Mouse (Mus musculus): ENCODE data around the gene Cbl. TPM values are rescaled to one million over a fixed set of nuclear protein-coding genes. Genes with fewer than 3 reads are reported as not detected.

The Cbl gene
- total RNA-seq, 2 experiments from 2014 or later = 61.7 to 66.5 TPM

DNA sequence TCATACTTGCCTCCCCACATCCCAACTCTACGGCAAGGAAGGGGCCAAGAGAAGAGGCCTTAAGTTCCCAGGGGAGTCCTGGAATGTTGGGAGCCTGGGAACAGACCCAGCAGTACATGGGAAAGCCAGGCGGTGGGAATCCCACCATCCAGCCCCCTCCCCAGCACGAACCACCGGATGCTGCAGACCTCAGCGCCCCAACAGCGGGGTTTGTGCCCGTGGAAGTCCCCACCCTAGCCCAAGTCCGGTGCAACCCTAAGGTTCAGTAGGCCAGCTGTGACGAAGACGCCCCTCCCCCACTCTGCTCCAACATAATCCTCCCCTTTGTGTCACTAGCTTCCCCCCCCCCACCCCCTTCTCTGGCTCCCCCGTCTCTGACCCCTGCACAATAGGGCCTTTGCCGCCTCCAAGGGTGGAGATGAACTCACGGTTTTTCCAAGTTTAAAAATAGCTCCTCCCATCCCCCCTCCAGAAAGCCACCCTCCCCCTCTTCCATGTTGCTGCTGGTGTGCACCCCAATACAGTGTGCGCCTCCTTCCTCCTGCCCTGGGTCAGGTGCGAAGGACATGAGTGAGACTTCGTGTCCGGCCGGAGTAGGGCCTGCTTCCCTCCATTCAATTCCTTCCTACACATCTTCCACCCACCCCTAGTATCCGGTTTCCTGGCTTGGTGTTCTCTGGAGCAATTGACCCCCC lies 103.1 kb downstream of the Cbl start:
- Histone ChIP-seq H3K27ac (peak overlapping the region; percentile 75), H3K4me3 (peak overlapping the region; percentile 29)
- no peak for DNase-seq (ENCODE audit: low spot score in 2 of 2)
- no peak for TF ChIP-seq CTCF (conservative IDR thresholded peaks at IDR 0.05)

DNA sequence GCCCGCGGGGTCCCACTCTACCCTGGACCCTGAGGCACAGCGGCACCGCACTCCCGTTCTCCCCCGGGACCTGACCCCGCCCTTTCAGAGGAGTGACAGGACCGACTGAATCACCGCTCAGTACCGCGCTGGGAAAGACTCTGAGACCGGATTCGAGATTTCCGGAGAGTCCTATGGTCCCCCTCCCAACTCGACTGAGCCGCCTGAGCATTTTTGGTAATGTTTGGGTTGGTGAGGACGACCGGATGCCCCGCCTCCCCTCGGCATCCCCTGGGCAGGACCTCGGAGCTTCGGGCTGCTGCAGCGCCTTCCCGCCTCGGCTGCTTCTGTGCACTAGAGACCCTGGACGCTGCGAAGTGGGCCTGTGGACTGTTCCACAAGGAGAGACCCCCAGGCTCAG lies 103.8 kb downstream of the Cbl start:
- Histone ChIP-seq H3K27ac (peak overlapping the region; percentile 75), H3K4me3 (peak overlapping the region; percentile 29)
- no peak for DNase-seq (ENCODE audit: low spot score in 2 of 2)
- TF ChIP-seq CTCF (conservative IDR thresholded peaks at IDR 0.05) = no peak

DNA sequence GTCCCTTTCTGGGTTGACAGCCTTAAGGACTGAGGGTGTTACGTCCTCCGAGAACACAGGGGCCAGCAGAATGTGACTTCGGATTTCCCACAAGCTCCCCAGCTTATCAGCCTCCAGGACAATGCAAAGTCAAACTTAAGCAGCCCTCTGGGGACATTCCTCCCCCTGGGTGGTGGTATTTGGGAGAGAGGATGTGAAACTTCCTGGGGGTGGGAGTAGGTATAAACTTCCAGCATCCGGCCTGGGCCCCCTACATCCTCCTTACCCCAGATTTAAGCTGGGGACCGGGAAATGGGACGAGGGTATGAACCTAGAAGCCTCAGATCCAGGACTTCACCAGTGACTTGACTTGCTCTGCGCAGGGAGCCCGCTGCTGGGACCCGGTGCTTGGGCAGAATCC lies 104.2 kb downstream of the Cbl start:
- DNase-seq (ENCODE audit: low spot score in 2 of 2) = no peak
- no peak for TF ChIP-seq CTCF (conservative IDR thresholded peaks at IDR 0.05)
- peak overlapping the region; percentile 75 for H3K27ac ChIP-seq
- H3K4me3 ChIP-seq = peak overlapping the region; percentile 29

DNA sequence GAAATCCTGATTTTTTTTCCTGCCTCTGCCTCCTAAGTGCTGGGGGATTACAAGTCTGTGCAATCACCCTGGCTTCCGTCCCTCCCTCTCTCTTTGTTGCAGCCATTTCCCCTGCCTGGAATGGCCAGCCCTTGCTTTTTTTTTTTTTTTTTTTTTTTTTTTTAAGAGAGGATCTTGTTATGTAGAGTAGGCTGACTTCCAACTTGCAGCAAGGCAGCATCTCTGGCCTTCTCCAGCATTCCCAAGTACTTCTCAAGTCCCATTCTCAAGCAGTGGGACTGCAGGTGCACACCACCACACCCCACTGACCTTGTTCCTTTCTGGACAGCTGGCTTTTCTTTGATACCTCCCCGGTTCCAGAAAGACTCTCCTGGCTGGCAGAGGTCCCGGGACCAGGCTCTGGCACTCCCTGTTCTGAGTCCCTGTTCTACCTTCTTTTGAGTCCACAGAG lies 106.5 kb downstream of the Cbl start:
- TF ChIP-seq CTCF (conservative IDR thresholded peaks at IDR 0.05) = no peak
- Histone ChIP-seq H3K4me3 (no peak overlapping the region), H3K27ac (no peak overlapping the region)
- DNase-seq (ENCODE audit: low spot score in 2 of 2) = no peak

DNA sequence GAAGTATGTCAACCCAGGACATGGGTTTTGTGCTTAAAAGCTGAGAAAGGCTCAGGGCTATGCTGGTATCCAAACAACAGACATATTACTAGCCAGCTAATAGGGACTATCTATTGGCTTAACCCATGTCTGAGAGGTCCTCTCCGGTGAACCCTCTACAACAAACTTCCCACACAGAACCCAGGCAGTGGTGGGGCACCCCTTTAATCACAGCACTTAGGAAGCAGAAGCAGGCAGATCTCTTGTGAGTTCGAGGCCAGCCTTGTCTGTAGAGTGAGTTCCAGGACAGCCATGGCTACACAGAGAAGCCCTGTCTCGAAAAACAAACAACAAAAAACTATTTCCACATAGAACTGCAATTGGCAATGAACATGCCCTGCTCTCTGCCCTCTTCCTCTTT lies 107.1 kb downstream of the Cbl start:
- Histone ChIP-seq H3K27ac (peak overlapping the region; percentile 39), H3K4me3 (no peak overlapping the region)
- no peak for TF ChIP-seq CTCF (conservative IDR thresholded peaks at IDR 0.05)
- no peak for DNase-seq (ENCODE audit: low spot score in 2 of 2)

DNA sequence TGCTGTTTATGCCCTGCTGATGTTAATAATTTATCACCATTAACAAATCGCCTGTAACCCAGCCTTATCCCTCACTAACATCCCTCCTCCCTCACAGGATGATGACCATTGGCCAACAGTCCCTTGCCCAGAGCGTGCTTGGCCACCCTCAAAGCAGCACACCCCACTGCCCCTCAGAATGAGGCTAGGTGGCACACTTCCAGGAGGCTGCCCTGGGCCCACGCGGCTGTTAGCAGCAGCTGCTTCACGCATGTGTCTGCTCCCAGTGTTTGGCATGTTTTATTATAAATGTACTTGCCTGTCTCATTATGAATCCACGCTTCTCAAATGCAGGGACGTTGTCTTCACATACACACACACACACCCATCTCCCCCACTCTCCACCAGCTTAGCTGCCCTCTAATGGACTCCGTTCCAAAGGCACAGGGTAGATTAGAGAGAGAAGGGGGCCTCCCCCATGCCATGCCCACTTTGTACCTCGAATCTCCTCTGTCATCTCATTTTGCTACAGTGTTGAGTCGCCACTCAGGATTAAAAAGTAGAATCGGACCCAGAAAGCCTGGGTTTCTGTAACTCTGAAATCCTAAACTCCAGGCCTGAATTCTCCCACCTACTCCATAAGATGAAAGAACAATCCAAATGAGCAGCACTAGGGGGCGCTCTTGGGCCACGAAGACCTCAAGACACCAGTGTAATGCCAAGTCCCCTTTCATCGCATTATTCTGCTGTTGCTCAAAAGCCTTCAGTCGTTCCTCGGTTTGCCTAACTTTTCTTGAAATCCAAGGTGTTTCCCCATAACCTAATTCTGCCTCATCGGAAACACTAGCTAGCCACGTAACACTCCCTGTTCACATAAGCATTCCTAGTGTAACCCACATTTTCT lies 108.1 kb downstream of the Cbl start:
- Histone ChIP-seq H3K27ac (peak overlapping the region; percentile 51), H3K4me3 (peak overlapping the region; percentile 19; the same call in 1 of the 2 replicates)
- peak; percentile 88 to 89 for DNase-seq (ENCODE audit: low spot score in 2 of 2)
- peak; percentile 92 for TF ChIP-seq CTCF (conservative IDR thresholded peaks at IDR 0.05)

DNA sequence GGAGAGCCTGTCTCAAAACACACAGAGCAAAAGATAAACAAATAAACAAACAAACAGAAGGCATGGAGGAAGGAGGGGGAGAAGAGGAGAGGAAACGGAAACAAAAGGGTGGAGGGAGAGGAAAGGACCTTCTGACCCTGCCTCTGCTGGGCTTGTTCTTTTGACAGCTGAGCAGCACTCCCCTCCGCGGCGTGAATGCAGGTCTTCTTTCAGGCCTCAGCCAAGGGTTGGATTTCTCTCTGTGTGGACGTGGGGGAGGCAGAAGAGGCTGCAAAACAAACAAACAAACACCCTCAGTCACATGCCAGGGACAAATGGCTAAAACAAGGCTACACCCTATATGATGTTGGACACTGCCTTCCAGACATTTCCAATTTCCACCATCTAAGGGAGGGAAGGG lies 108.8 kb downstream of the Cbl start:
- DNase-seq (ENCODE audit: low spot score in 2 of 2) = no peak
- no peak overlapping the region for H3K27ac ChIP-seq
- no peak overlapping the region for H3K4me3 ChIP-seq
- no peak for TF ChIP-seq CTCF (conservative IDR thresholded peaks at IDR 0.05)

DNA sequence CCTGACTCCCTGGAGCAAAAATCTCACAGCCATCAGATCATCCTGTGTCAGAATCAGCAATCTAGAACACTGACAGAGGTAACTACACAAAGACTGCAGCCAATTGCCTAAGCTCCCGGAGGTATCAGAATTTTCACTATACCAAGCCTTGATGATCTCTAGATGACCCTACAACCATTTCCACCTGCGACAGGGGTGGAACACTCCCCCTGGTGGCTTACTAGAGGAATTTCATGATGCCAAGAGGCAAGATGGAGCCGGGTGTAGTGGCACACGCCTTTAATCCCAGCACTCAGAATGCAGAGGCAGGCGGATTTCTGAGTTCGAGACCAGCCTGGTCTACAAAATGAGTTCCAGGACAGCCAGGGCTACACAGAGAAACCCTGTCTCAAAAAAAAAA lies 109.5 kb downstream of the Cbl start:
- Histone ChIP-seq H3K4me3 (no peak overlapping the region), H3K27ac (no peak overlapping the region)
- TF ChIP-seq CTCF (conservative IDR thresholded peaks at IDR 0.05) = peak; percentile 76
- DNase-seq (ENCODE audit: low spot score in 2 of 2) = no peak

DNA sequence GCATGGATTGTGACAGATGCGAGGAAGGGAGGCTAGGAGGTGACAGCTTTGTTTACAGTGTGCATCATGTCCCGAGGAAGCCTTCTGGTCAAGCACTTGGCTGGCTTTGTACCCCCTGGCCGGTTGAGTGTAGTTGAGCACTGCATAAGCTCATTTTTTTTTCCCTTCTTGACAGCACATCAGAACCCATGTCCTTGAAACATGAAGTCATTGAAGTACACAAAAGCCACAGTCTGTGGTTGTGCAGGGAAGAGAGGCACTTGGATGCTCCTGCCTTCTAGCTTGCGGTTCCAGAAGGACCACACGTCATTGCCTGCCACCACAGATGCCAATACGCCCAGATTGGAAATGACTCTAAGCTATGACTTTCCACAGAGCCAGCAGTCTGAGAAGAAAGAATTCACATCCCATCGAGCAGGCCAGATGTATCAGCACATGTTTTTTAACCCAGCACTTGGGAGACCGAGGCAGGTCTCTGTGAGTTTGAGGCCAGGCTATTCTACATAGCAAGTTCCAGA lies 113.8 kb downstream of the Cbl start:
- no peak for TF ChIP-seq CTCF (conservative IDR thresholded peaks at IDR 0.05)
- Histone ChIP-seq H3K27ac (peak overlapping the region; percentile 28; the same call in 1 of the 2 replicates), H3K4me3 (no peak overlapping the region)
- no peak for DNase-seq (ENCODE audit: low spot score in 2 of 2)

DNA sequence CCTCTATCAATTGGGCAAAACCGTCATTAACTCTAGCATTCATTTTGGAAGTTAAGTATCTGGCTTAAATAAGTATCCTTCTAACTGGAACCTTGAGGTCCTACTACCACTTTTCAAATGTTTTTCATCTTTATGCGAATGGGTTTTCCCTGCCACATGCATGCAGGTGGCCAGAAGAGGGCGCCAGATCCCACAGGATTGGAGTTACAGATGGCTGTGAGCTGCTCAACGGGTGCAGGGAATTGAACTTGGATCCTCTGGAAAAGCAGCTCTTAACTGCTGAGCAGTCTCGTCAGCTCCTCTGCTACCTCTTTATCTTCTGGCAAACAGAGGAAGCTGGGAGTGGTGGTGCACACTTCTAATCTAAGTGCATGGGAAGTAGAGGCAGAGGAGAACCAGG lies 114.8 kb downstream of the Cbl start:
- no peak overlapping the region for H3K4me3 ChIP-seq
- TF ChIP-seq CTCF (conservative IDR thresholded peaks at IDR 0.05) = peak; percentile 78
- DNase-seq (ENCODE audit: low spot score in 2 of 2) = no peak
- H3K27ac ChIP-seq = no peak overlapping the region

DNA sequence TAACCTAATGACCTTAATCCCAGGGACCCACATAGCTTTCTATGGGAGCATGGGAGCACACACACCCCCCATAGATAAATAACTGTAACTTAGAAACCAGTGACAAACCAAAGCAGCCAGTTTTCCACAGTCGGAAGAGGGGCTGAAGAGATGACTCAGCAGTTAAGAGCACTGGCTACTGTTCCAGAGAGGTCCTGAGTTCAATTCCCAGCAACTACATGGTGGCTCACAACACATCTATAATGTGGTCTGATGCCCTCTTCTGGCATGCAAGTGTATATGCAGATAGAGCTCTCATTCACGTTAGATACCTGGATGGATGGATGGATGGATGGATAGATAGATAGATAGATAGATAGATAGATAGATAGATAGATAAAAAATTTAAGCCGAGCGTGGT lies 117.7 kb downstream of the Cbl start:
- no peak overlapping the region for H3K27ac ChIP-seq
- peak; percentile 39 for TF ChIP-seq CTCF (conservative IDR thresholded peaks at IDR 0.05)
- DNase-seq (ENCODE audit: low spot score in 2 of 2) = no peak

DNA sequence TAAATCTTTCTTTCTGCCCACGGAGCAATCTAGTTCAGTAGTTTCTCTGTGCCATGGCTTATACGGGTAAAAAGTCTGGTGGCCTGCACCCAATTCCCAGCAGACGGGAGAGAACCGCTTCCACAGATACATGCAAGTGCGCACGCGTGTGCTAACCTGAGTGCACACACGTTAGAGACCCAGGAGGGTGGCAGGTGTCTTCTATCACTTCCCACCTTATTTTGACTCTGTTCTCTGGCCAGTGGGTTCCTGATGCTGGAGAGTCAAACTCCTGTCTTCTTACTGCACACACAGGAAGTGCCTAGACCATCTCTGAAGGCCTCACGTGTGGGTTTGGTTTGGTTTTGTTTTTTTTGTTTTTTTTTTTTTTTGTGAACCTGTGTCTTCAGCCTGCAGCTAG lies 118.2 kb downstream of the Cbl start:
- DNase-seq (ENCODE audit: low spot score in 2 of 2) = no peak
- H3K4me3 ChIP-seq = no peak overlapping the region
- TF ChIP-seq CTCF (conservative IDR thresholded peaks at IDR 0.05) = no peak
- no peak overlapping the region for H3K27ac ChIP-seq

More for the DNA sequence above, 117.7 kb downstream of the Cbl start:
- H3K4me3 ChIP-seq = no peak overlapping the region

DNA sequence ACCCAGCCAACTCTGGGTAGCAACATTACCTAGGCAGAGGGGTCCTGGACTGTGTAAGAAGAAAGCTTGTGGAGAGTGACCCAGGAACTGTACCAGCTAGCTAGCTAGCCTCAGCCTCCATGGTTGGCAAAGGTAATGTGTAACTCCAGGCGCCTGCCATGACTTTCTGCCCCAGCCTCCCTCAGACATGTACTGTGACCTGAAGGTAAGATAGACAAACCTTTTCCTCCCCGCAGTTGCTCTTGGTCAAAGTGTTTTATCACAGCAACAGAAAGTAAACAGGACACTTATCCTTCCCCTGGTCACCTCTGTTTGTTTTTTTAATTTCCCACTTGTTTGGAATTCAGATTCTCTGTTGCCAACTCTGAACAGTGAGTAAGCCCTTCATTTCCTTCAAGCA lies 119.4 kb downstream of the Cbl start:
- H3K27ac ChIP-seq = no peak overlapping the region
- no peak overlapping the region for H3K4me3 ChIP-seq
- no peak for TF ChIP-seq CTCF (conservative IDR thresholded peaks at IDR 0.05)
- no peak for DNase-seq (ENCODE audit: low spot score in 2 of 2)

Measured in layer of hippocampus, adult 2 months (tissue).